Mouse (Mus musculus) neural tube, embryonic 11.5 days (tissue): ENCODE data around the gene Ghrhr. TPM values are rescaled to one million over a fixed set of nuclear protein-coding genes. Genes with fewer than 3 reads are reported as not detected.
A peak's percentile ranks its signal among the peaks of the same experiment; 100 is the strongest.

Experiments
- ATAC-seq: fragments of 200-750 bp; cut with Nextera tagmentation; 2 replicates; pipeline ENCODE4 v1.8.0; 2017; ENCODE audit warnings: moderate number of reproducible peaks, mild to moderate bottlenecking, moderate TSS enrichment, moderate library complexity; ENCODE audit not compliant: insufficient read depth, low FRiP score, low TSS enrichment
- DNase-seq: peaks from one replicate; pipeline ENCODE4 v3.0.0-alpha.2; 2015; ENCODE audit warnings: low spot score
- H3K27ac ChIP-seq: fragments of 300-500 bp; sonication (generic); 2 replicates; pipeline ENCODE4 v1.5.1; 2014; ENCODE audit warnings: low read depth, mild to moderate bottlenecking, low read length
- H3K27me3 ChIP-seq: fragments of 300-500 bp; sonication (generic); 2 replicates; pipeline ENCODE4 v1.6.1; 2014; ENCODE audit warnings: mild to moderate bottlenecking, low read length, mixed read lengths; ENCODE audit not compliant: control insufficient read depth, insufficient read depth
- H3K36me3 ChIP-seq: fragments of 300-500 bp; sonication (generic); 2 replicates; pipeline ENCODE4 v1.6.1; 2014; ENCODE audit warnings: mild to moderate bottlenecking, low read length, moderate library complexity, mixed read lengths; ENCODE audit not compliant: control insufficient read depth, insufficient read depth
- H3K4me1 ChIP-seq: fragments of 300-500 bp; sonication (generic); 2 replicates; pipeline ENCODE4 v1.6.1; 2014; ENCODE audit warnings: low read length, mixed read lengths; ENCODE audit not compliant: control insufficient read depth, insufficient read depth
- H3K4me2 ChIP-seq: fragments of 300-500 bp; sonication (generic); 2 replicates; pipeline ENCODE4 v1.6.1; 2014; ENCODE audit warnings: low read depth, mild to moderate bottlenecking, moderate library complexity
- H3K4me3 ChIP-seq: fragments of 300-500 bp; sonication (generic); 2 replicates; pipeline ENCODE4 v1.5.1; 2014; ENCODE audit warnings: low read depth, low read length
- H3K9ac ChIP-seq: fragments of 300-500 bp; sonication (generic); 2 replicates; pipeline ENCODE4 v1.6.1; 2014; ENCODE audit warnings: mild to moderate bottlenecking, low read length
- H3K9me3 ChIP-seq: fragments of 300-500 bp; sonication (generic); 2 replicates; pipeline ENCODE4 v1.6.1; 2016; ENCODE audit warnings: low read length; ENCODE audit not compliant: control insufficient read depth
- WGBS: fragments of 180-500 bp; shearing (Covaris S2); extraction: QIAGEN DNeasy Blood & Tissue Kit; methylation state at CpG from one replicate; pipeline ENCODE4 v1.1.7; 2014; 5-methylcytosine and 5-hydroxymethylcytosine counted together
- polyA plus RNA-seq: library from polyadenylated mRNA; unstranded; fragments of >200 nt; fragmentation: Nextera tagmentation; extraction: Ambion mirVana; gene quantifications from 2 replicates; pipeline ENCODE4 v1.2.1, GENCODE M21; 2014

Gene Ghrhr
- polyA plus RNA-seq, 1 experiment from 2014 or later = not detected

- H3K4me2 ChIP-seq = no peak overlapping the region
- H3K27me3 ChIP-seq = no peaks in the 10 kb centered on the region
- WGBS = 85% methylated on average over 5 of the region's 5 CpGs
- no peak for DNase-seq
- no peak overlapping the region for H3K4me3 ChIP-seq
- ATAC-seq = no peak
- H3K36me3 ChIP-seq = no peaks in the 10 kb centered on the region
- no peaks in the 10 kb centered on the region for H3K9me3 ChIP-seq
- no peak overlapping the region for H3K27ac ChIP-seq
- H3K9ac ChIP-seq = no peak overlapping the region
- H3K4me1 ChIP-seq = no peaks in the 10 kb centered on the region
These were observed 34.9 kb downstream of the Ghrhr start for GRCm38 (mm10) chr6:55410977-55411376.

DNA sequence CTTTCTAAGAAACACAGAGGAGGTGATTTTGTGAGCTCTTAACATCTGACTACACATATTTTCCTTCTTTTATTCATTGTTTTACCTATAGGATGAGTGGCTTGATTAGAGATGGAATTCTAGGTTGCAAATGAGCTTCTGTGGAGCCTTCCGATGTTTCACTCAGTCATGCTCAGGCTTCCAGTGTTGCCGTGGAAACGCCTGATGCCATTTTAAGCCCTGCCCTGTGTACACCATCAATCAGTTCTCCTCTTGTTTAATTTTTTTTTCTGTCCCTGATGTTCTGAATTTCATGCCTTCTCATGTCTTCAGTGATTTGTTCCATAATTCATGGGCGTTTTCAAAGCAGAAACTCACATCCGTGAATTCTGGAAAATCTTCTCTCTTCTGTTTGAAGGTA lies 40.1 kb downstream of the Ghrhr start:
- ATAC-seq (no peak), DNase-seq (peak; percentile 25)
- Histone ChIP-seq H3K4me1 (peaks cover 3% of the 10 kb centered on the region; the same call in 1 of the 2 replicates), H3K9me3 (no peaks in the 10 kb centered on the region), H3K9ac (no peak overlapping the region), H3K4me2 (no peak overlapping the region), H3K27ac (no peak overlapping the region), H3K4me3 (no peak overlapping the region), H3K36me3 (no peaks in the 10 kb centered on the region), H3K27me3 (no peaks in the 10 kb centered on the region)
- 60% methylated on average over 5 of the region's 5 CpGs for WGBS

- Histone ChIP-seq H3K36me3 (no peaks in the 10 kb centered on the region), H3K27me3 (no peaks in the 10 kb centered on the region), H3K4me3 (no peak overlapping the region), H3K9me3 (no peaks in the 10 kb centered on the region), H3K4me2 (no peak overlapping the region), H3K27ac (no peak overlapping the region), H3K4me1 (peaks cover 5% of the 10 kb centered on the region; the same call in 1 of the 2 replicates), H3K9ac (no peak overlapping the region)
- ATAC-seq (no peak), DNase-seq (no peak)
- WGBS = 61% methylated on average over 2 of the region's 2 CpGs
These were observed 42.8 kb downstream of the Ghrhr start for GRCm38 (mm10) chr6:55418746-55419410.

DNA sequence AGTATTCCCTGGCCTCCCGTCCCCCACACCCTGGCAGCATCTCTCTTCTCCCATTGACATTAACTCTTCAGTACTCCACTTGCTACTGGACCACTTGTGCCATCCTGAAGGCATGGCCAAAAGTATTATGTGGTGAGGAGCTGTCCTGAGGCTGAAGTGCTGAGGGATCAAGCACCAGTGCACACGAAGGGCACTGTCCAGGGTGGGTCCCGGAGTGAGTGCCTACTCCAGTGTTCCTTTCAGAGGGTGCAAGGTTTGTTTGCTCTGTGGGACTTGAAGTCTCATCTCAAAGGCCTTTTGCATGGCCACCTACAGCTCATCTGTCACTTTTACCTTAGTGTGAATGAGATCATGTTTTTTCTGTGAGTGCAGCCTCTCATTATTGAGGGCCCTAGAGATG lies 44.3 kb downstream of the Ghrhr start:
- Histone ChIP-seq H3K27me3 (no peaks in the 10 kb centered on the region), H3K4me2 (no peak overlapping the region), H3K9ac (no peak overlapping the region), H3K4me3 (no peak overlapping the region), H3K27ac (no peak overlapping the region), H3K36me3 (no peaks in the 10 kb centered on the region), H3K4me1 (peaks cover 5% of the 10 kb centered on the region; the same call in 1 of the 2 replicates), H3K9me3 (no peaks in the 10 kb centered on the region)
- DNase-seq = no peak
- peak; percentile 38; the same call in 1 of the 2 replicates for ATAC-seq
- 76% methylated on average over 3 of the region's 3 CpGs for WGBS

- Histone ChIP-seq H3K9me3 (no peaks in the 10 kb centered on the region), H3K4me2 (no peak overlapping the region), H3K4me3 (no peak overlapping the region), H3K36me3 (no peaks in the 10 kb centered on the region), H3K27me3 (no peaks in the 10 kb centered on the region), H3K4me1 (peaks cover 5% of the 10 kb centered on the region; the same call in 1 of the 2 replicates), H3K9ac (no peak overlapping the region), H3K27ac (no peak overlapping the region)
- DNase-seq = peak; percentile 47
- ATAC-seq = peak; percentile 55
- 5% methylated on average over 1 of the region's 1 CpGs for WGBS
These were observed 44.8 kb downstream of the Ghrhr start for GRCm38 (mm10) chr6:55420869-55421361.

- no peak overlapping the region for H3K4me3 ChIP-seq
- H3K9me3 ChIP-seq = no peaks in the 10 kb centered on the region
- H3K4me2 ChIP-seq = no peak overlapping the region
- no peak overlapping the region for H3K9ac ChIP-seq
- DNase-seq (no peak), ATAC-seq (no peak)
- peaks cover 18% of the 10 kb centered on the region for H3K4me1 ChIP-seq
- no peaks in the 10 kb centered on the region for H3K27me3 ChIP-seq
- H3K27ac ChIP-seq = no peak overlapping the region
- H3K36me3 ChIP-seq = no peaks in the 10 kb centered on the region
These were observed 56.0 kb downstream of the Ghrhr start for GRCm38 (mm10) chr6:55432121-55432520.

DNA sequence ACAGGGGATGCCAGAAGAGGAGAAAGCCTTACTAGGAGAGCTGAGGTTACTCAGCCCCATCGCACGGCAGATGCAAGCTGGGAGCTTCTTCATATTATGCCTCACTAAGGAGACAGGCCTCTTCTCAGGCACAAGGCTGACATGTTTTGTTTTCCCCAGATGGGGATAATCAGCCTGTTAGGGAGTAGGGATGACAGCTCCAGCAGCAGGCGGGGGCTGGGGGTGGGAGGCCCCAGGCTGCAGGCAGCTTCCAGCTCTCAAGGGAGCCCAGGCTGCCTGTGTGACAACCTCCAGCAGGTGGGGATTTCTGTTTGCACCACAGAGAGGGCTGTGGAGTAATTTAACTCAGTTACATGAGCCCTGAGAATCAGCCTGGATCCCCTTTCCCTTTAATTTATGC lies 58.3 kb downstream of the Ghrhr start:
- Histone ChIP-seq H3K4me3 (no peak overlapping the region), H3K27me3 (no peaks in the 10 kb centered on the region), H3K4me1 (peaks cover 18% of the 10 kb centered on the region), H3K4me2 (no peak overlapping the region), H3K9ac (no peak overlapping the region), H3K9me3 (no peaks in the 10 kb centered on the region), H3K36me3 (no peaks in the 10 kb centered on the region), H3K27ac (no peak overlapping the region)
- ATAC-seq (peak; percentile 64), DNase-seq (peak; percentile 60)
- WGBS = 38% methylated on average over 3 of the region's 3 CpGs

- H3K9me3 ChIP-seq = no peaks in the 10 kb centered on the region
- no peaks in the 10 kb centered on the region for H3K36me3 ChIP-seq
- ATAC-seq (peak; percentile 64), DNase-seq (peak; percentile 56)
- 46% methylated on average over 8 of the region's 8 CpGs for WGBS
- peaks cover 18% of the 10 kb centered on the region for H3K4me1 ChIP-seq
- H3K27ac ChIP-seq = no peak overlapping the region
- no peak overlapping the region for H3K4me3 ChIP-seq
- H3K9ac ChIP-seq = no peak overlapping the region
- no peak overlapping the region for H3K4me2 ChIP-seq
- no peaks in the 10 kb centered on the region for H3K27me3 ChIP-seq
These were observed 59.4 kb downstream of the Ghrhr start for GRCm38 (mm10) chr6:55435266-55436159.
